Mouse (Mus musculus) limb, embryonic 15.5 days (tissue): Measurements from ENCODE around the gene Bivm. TPM values are rescaled to one million over a fixed set of nuclear protein-coding genes. Genes with fewer than 3 reads are reported as not detected.

Experiments
- ATAC-seq: fragments of 200-750 bp; cut with Nextera tagmentation; 2 replicates; pipeline ENCODE4 v1.8.0; 2017; ENCODE audit warnings: low read depth, moderate TSS enrichment; ENCODE audit not compliant: insufficient number of reproducible peaks, low FRiP score, low TSS enrichment
- H3K27ac ChIP-seq: fragments of 300-500 bp; sonication (generic); 2 replicates; pipeline ENCODE4 v1.5.1; 2015; ENCODE audit warnings: moderate library complexity, mild to moderate bottlenecking, inconsistent platforms
- H3K27me3 ChIP-seq: fragments of 300-500 bp; sonication (generic); 2 replicates; pipeline ENCODE4 v1.6.1; 2015; ENCODE audit warnings: inconsistent platforms
- H3K36me3 ChIP-seq: fragments of 300-500 bp; sonication (generic); 2 replicates; pipeline ENCODE4 v1.6.1; 2015; ENCODE audit warnings: inconsistent platforms
- H3K4me1 ChIP-seq: fragments of 300-500 bp; sonication (generic); 2 replicates; pipeline ENCODE4 v1.6.1; 2015; ENCODE audit warnings: inconsistent platforms
- H3K4me2 ChIP-seq: fragments of 300-500 bp; sonication (generic); 2 replicates; pipeline ENCODE4 v1.6.1; 2015; ENCODE audit warnings: mild to moderate bottlenecking, inconsistent platforms
- H3K4me3 ChIP-seq: fragments of 300-500 bp; sonication (generic); 2 replicates; pipeline ENCODE4 v1.5.1; 2015; ENCODE audit warnings: mild to moderate bottlenecking, inconsistent platforms
- H3K9ac ChIP-seq: fragments of 300-500 bp; sonication (generic); 2 replicates; pipeline ENCODE4 v1.6.1; 2015; ENCODE audit warnings: inconsistent platforms
- H3K9me3 ChIP-seq: fragments of 300-500 bp; sonication (generic); 2 replicates; pipeline ENCODE4 v1.6.1; 2016; ENCODE audit warnings: inconsistent platforms
- WGBS: fragments of 180-500 bp; shearing (Covaris S2); methylation state at CpG from one replicate; pipeline ENCODE4 v1.1.7; 2015; 5-methylcytosine and 5-hydroxymethylcytosine counted together
- polyA plus RNA-seq: library from polyadenylated mRNA; unstranded; fragments of >200 nt; fragmentation: Nextera tagmentation; extraction: Ambion mirVana; gene quantifications from 2 replicates; pipeline ENCODE4 v1.2.1, GENCODE M21; 2015

Gene Bivm
- 14.4 and 17.4 TPM in 2 replicates for polyA plus RNA-seq

GRCm38 (mm10) chr1:44118239-44119054 lies at the start of gene Bivm, which contains the start of gene Kdelc1:
Bivm (plus strand) TSS chr1:44118957.
Kdelc1 (minus strand) TSS chr1:44118808.
- WGBS = under 1% methylated on average over 39 of the region's 39 CpGs
- no peaks in the 10 kb centered on the region for H3K27me3 ChIP-seq

GRCm38 (mm10) chr1:44101448-44102225 lies 17.1 kb upstream of the Bivm start:
- Histone ChIP-seq H3K4me2 (peak overlapping the region; percentile 63), H3K27ac (peak overlapping the region; percentile 92), H3K4me3 (peak overlapping the region; percentile 92), H3K27me3 (no peaks in the 10 kb centered on the region), H3K4me1 (peaks cover 9% of the 10 kb centered on the region), H3K9ac (peak overlapping the region; percentile 87), H3K36me3 (peaks cover 27% of the 10 kb centered on the region), H3K9me3 (no peaks in the 10 kb centered on the region)
- ATAC-seq = peak; percentile 78
- 1% methylated on average over 55 of the region's 55 CpGs for WGBS

More at GRCm38 (mm10) chr1:44118239-44119054, at the start of gene Bivm, which contains the start of gene Kdelc1:
- Histone ChIP-seq H3K4me3 (peak within 1 kb of the TSS; percentile 64), H3K9ac (peak within 1 kb of the TSS; percentile 70), H3K4me2 (peak within 1 kb of the TSS; percentile 84), H3K4me1 (peaks cover 6% of the 10 kb centered on the region), H3K9me3 (no peaks in the 10 kb centered on the region), H3K27ac (peak within 1 kb of the TSS; percentile 94), H3K36me3 (peaks cover 9% of the 10 kb centered on the region)
- ATAC-seq = peak; percentile 98

- peak within 1 kb of the TSS; percentile 92 for H3K4me3 ChIP-seq
- peak within 1 kb of the TSS; percentile 87 for H3K9ac ChIP-seq
- H3K36me3 ChIP-seq = peaks cover 24% of the 10 kb centered on the region
- 0% methylated on average over 53 of the region's 55 CpGs for WGBS
- H3K4me1 ChIP-seq = peaks cover 9% of the 10 kb centered on the region
- no peaks in the 10 kb centered on the region for H3K9me3 ChIP-seq
- H3K27ac ChIP-seq = peak within 1 kb of the TSS; percentile 92
- ATAC-seq = peak; percentile 97
- no peaks in the 10 kb centered on the region for H3K27me3 ChIP-seq
- H3K4me2 ChIP-seq = peak within 1 kb of the TSS; percentile 63
Observed at GRCm38 (mm10) chr1:44102259-44102717, 16.5 kb upstream of the Bivm start, which contains the start of gene Tex30. Tex30 (minus strand) TSS chr1:44102441.

GRCm38 (mm10) chr1:44102939-44103338 lies 15.8 kb upstream of the Bivm start:
- H3K27ac ChIP-seq = peak overlapping the region; percentile 22; the same call in 1 of the 2 replicates
- WGBS = 10% methylated on average over 5 of the region's 5 CpGs
- ATAC-seq = no peak

GRCm38 (mm10) chr1:44117571-44117970 lies 1.2 kb upstream of the Bivm start:
- ATAC-seq = no peak
- no peak overlapping the region for H3K27ac ChIP-seq
- H3K9ac ChIP-seq = no peak overlapping the region

More at GRCm38 (mm10) chr1:44102939-44103338, 15.8 kb upstream of the Bivm start:
- peaks cover 9% of the 10 kb centered on the region for H3K4me1 ChIP-seq
- H3K27me3 ChIP-seq = no peaks in the 10 kb centered on the region
- no peaks in the 10 kb centered on the region for H3K9me3 ChIP-seq
- H3K4me3 ChIP-seq = peak overlapping the region; percentile 92
- no peak overlapping the region for H3K9ac ChIP-seq
- H3K4me2 ChIP-seq = peak overlapping the region; percentile 63
- peaks cover 25% of the 10 kb centered on the region for H3K36me3 ChIP-seq

GRCm38 (mm10) chr1:44119201-44120073 lies 680 bp downstream of the Bivm start:
- H3K9ac ChIP-seq = peak overlapping the region; percentile 70
- no peaks in the 10 kb centered on the region for H3K27me3 ChIP-seq
- H3K27ac ChIP-seq = peak overlapping the region; percentile 94
- peak overlapping the region; percentile 64 for H3K4me3 ChIP-seq
- ATAC-seq = peak; percentile 85
- no peaks in the 10 kb centered on the region for H3K9me3 ChIP-seq
- H3K4me1 ChIP-seq = peaks cover 6% of the 10 kb centered on the region
- WGBS = under 1% methylated on average over 40 of the region's 43 CpGs
- peak overlapping the region; percentile 84 for H3K4me2 ChIP-seq
- H3K36me3 ChIP-seq = peaks cover 13% of the 10 kb centered on the region; the same call in 1 of the 2 replicates

More at GRCm38 (mm10) chr1:44117571-44117970, 1.2 kb upstream of the Bivm start:
- Histone ChIP-seq H3K36me3 (peaks cover 15% of the 10 kb centered on the region), H3K4me3 (peak overlapping the region; percentile 64), H3K9me3 (no peaks in the 10 kb centered on the region), H3K4me2 (peak overlapping the region; percentile 84), H3K4me1 (peaks cover 6% of the 10 kb centered on the region), H3K27me3 (no peaks in the 10 kb centered on the region)

GRCm38 (mm10) chr1:44120074-44120406 lies 1.3 kb downstream of the Bivm start:
- H3K4me3 ChIP-seq = peak overlapping the region; percentile 64
- no peaks in the 10 kb centered on the region for H3K9me3 ChIP-seq
- H3K4me2 ChIP-seq = peak overlapping the region; percentile 84
- peaks cover 6% of the 10 kb centered on the region for H3K4me1 ChIP-seq
- peak overlapping the region; percentile 70 for H3K9ac ChIP-seq
- ATAC-seq = no peak
- 5% methylated on average over 6 of the region's 6 CpGs for WGBS
- peaks cover 13% of the 10 kb centered on the region; the same call in 1 of the 2 replicates for H3K36me3 ChIP-seq
- peak overlapping the region; percentile 94 for H3K27ac ChIP-seq
- no peaks in the 10 kb centered on the region for H3K27me3 ChIP-seq

- peaks cover 6% of the 10 kb centered on the region for H3K4me1 ChIP-seq
- H3K27me3 ChIP-seq = no peaks in the 10 kb centered on the region
- H3K4me3 ChIP-seq = no peak overlapping the region
- H3K9ac ChIP-seq = no peak overlapping the region
- H3K27ac ChIP-seq = no peak overlapping the region
- no peaks in the 10 kb centered on the region for H3K9me3 ChIP-seq
- ATAC-seq = no peak
- 86% methylated on average over 3 of the region's 3 CpGs for WGBS
- no peak overlapping the region for H3K4me2 ChIP-seq
- peaks cover 19% of the 10 kb centered on the region for H3K36me3 ChIP-seq
Observed at GRCm38 (mm10) chr1:44122256-44122655, 3.5 kb downstream of the Bivm start.

- 93% methylated on average over 4 of the region's 4 CpGs for WGBS
- no peak overlapping the region for H3K27ac ChIP-seq
- H3K27me3 ChIP-seq = no peaks in the 10 kb centered on the region
- peaks cover 34% of the 10 kb centered on the region for H3K36me3 ChIP-seq
- H3K4me2 ChIP-seq = no peak overlapping the region
- no peak overlapping the region for H3K9ac ChIP-seq
- no peaks in the 10 kb centered on the region; the same call in 1 of the 2 replicates for H3K4me1 ChIP-seq
- ATAC-seq = no peak
- no peak overlapping the region for H3K4me3 ChIP-seq
- H3K9me3 ChIP-seq = no peaks in the 10 kb centered on the region
Observed at GRCm38 (mm10) chr1:44125590-44125989, 6.8 kb downstream of the Bivm start.

GRCm38 (mm10) chr1:44129929-44130581 lies 11.3 kb downstream of the Bivm start:
- Histone ChIP-seq H3K4me1 (no peaks in the 10 kb centered on the region), H3K27me3 (no peaks in the 10 kb centered on the region), H3K9ac (no peak overlapping the region), H3K9me3 (no peaks in the 10 kb centered on the region), H3K27ac (no peak overlapping the region), H3K36me3 (peaks cover 49% of the 10 kb centered on the region), H3K4me3 (no peak overlapping the region), H3K4me2 (no peak overlapping the region)
- WGBS = 89% methylated on average over 4 of the region's 4 CpGs
- ATAC-seq = no peak
